Comparison of ENCODE assay signal across 17 mouse cellular contexts in genomic region chr1:172095202-172095601, GRCm38 (mm10). TPM values are rescaled to one million over a fixed set of nuclear protein-coding genes. Genes with fewer than 3 reads are reported as not detected.
A peak's percentile ranks its signal among the peaks of the same experiment; 100 is the strongest.
DNase-seq lines count a peak whose midpoint lies in the region; ATAC-seq lines count a peak whose summit lies in the region.
"Had no signal": no experiment of that assay in that cellular context is flagged by ENCODE, and none has a peak within 500 bp of the region (broad histone marks: within the 10 kb centered on the region; RNA-seq: fewer than 3 reads in every experiment).

No protein-coding gene starts in this region.

- no peak for DNase-seq in heart, postnatal 14 days
- DNase-seq in MN1 (ENCODE audit: low spot score) = peak; percentile 52
- DNase-seq in hindbrain, embryonic 14.5 days (ENCODE audit: low spot score) = no peak
- no peak for DNase-seq in frontal cortex, postnatal 25 days (ENCODE audit: low spot score in 2 of 2)
- DNase-seq in gastrocnemius, postnatal 36 days = no peak
- DNase-seq: adrenal gland, postnatal 25 days; cerebellum, adult 11-12 months; gastrocnemius, postnatal 14 days had no signal

- no peak overlapping the region for H3K9ac ChIP-seq in heart, embryonic 15.5 days
- no peak overlapping the region; the same call in 1 of the 2 replicates for H3K9ac ChIP-seq in hindbrain, embryonic 14.5 days
- no peak overlapping the region for H3K9ac ChIP-seq in midbrain, embryonic 13.5 days (replicated peaks)
- H3K9ac ChIP-seq: forebrain, embryonic 15.5 days had no signal

- H3K4me3 ChIP-seq in heart, embryonic 15.5 days = no peak overlapping the region
- no peak overlapping the region for H3K4me3 ChIP-seq in hindbrain, embryonic 14.5 days (replicated peaks; ENCODE audit: low read length)
- no peak overlapping the region for H3K4me3 ChIP-seq in midbrain, embryonic 13.5 days (replicated peaks)
- H3K4me3 ChIP-seq: forebrain, embryonic 15.5 days; megakaryocyte, embryonic 14.5 days had no signal

- intact Hi-C loops in heart, postnatal 14 days (cut with DNase I) = no loop called here
- intact Hi-C loops in gastrocnemius, postnatal 36 days (cut with DNase I) = no loop called here

- peaks cover 22% of the 10 kb centered on the region for H3K4me1 ChIP-seq in heart, embryonic 15.5 days (replicated peaks)
- H3K4me1 ChIP-seq in hindbrain, embryonic 14.5 days (replicated peaks; ENCODE audit: control insufficient read depth, insufficient read depth, low read length) = no peaks in the 10 kb centered on the region
- peaks cover 11% of the 10 kb centered on the region for H3K4me1 ChIP-seq in midbrain, embryonic 13.5 days (replicated peaks)
- H3K4me1 ChIP-seq: forebrain, embryonic 15.5 days had no signal

- no peaks in the 10 kb centered on the region for H3K27me3 ChIP-seq in heart, embryonic 15.5 days
- H3K27me3 ChIP-seq in hindbrain, embryonic 14.5 days (ENCODE audit: control insufficient read depth, insufficient read depth, low read length) = no peaks in the 10 kb centered on the region
- no peaks in the 10 kb centered on the region for H3K27me3 ChIP-seq in midbrain, embryonic 13.5 days
- H3K27me3 ChIP-seq: CH12.LX; forebrain, embryonic 15.5 days; megakaryocyte, embryonic 14.5 days had no signal

- peak overlapping the region; percentile 66 for H3K27ac ChIP-seq in heart, embryonic 15.5 days
- H3K27ac ChIP-seq in hindbrain, embryonic 14.5 days = 0 out of 2 replicates have a peak overlapping the region, but pooled peaks have one; percentile 1
- H3K27ac ChIP-seq in midbrain, embryonic 13.5 days = peak overlapping the region; percentile 45; the same call in 1 of the 2 replicates
- H3K27ac ChIP-seq: forebrain, embryonic 15.5 days; stomach, postnatal 0 days had no signal

- no peaks in the 10 kb centered on the region for H3K9me3 ChIP-seq in heart, embryonic 15.5 days (replicated peaks)
- no peaks in the 10 kb centered on the region for H3K9me3 ChIP-seq in hindbrain, embryonic 14.5 days (ENCODE audit: control insufficient read depth, low read length)
- H3K9me3 ChIP-seq in midbrain, embryonic 13.5 days = no peaks in the 10 kb centered on the region
- H3K9me3 ChIP-seq: forebrain, embryonic 15.5 days; megakaryocyte, embryonic 14.5 days had no signal

- ATAC-seq in heart, embryonic 15.5 days (replicated peaks; ENCODE audit: insufficient number of reproducible peaks, insufficient read depth, low FRiP score, low read depth) = no peak
- no peak for ATAC-seq in hindbrain, embryonic 14.5 days (ENCODE audit: low FRiP score)
- peak; percentile 83 for ATAC-seq in midbrain, embryonic 13.5 days
- ATAC-seq: forebrain, embryonic 15.5 days; intestine, embryonic 16.5 days had no signal

- WGBS in heart, embryonic 15.5 days = 34% methylated on average over 6 of the region's 6 CpGs
- WGBS in hindbrain, embryonic 14.5 days = 22% methylated on average over 6 of the region's 6 CpGs
- WGBS in midbrain, embryonic 13.5 days = 26% methylated on average over 6 of the region's 6 CpGs

- H3K4me2 ChIP-seq in heart, embryonic 15.5 days = no peak overlapping the region
- no peak overlapping the region for H3K4me2 ChIP-seq in hindbrain, embryonic 14.5 days (replicated peaks)
- no peak overlapping the region for H3K4me2 ChIP-seq in midbrain, embryonic 13.5 days (replicated peaks)
- H3K4me2 ChIP-seq: forebrain, embryonic 15.5 days had no signal

- peaks cover 67% of the 10 kb centered on the region for H3K36me3 ChIP-seq in heart, embryonic 15.5 days
- H3K36me3 ChIP-seq in hindbrain, embryonic 14.5 days (replicated peaks; ENCODE audit: control insufficient read depth, insufficient read depth) = peaks cover 85% of the 10 kb centered on the region
- peaks cover 70% of the 10 kb centered on the region for H3K36me3 ChIP-seq in midbrain, embryonic 13.5 days

RNA-seq across cellular contexts. Expression of gene Ncstn, which starts 12.6 kb away (rescaled TPM):
- 91.8 and 117 TPM in 2 replicates for polyA plus RNA-seq in heart, embryonic 15.5 days (2015; fragmentation: Nextera tagmentation; extraction: Ambion mirVana)
- 10 to 100 TPM; 54.9 to 59.5 TPM for total RNA-seq in heart, postnatal 14 days (2021)
- polyA plus RNA-seq in hindbrain, embryonic 14.5 days (2014; fragmentation: Nextera tagmentation; extraction: Ambion mirVana) = 106 and 111 TPM in 2 replicates
- polyA plus RNA-seq in midbrain, embryonic 13.5 days (2015; fragmentation: Nextera tagmentation; extraction: Ambion mirVana) = 126 and 129 TPM in 2 replicates
- 10 to 100 TPM; 25.1 to 28.8 TPM for total RNA-seq in gastrocnemius, postnatal 36 days (2021)

RNA-seq across cellular contexts. Expression of gene Copa, which starts 12.9 kb away (rescaled TPM):
- 152 and 186 TPM in 2 replicates for polyA plus RNA-seq in heart, embryonic 15.5 days (2015; fragmentation: Nextera tagmentation; extraction: Ambion mirVana)
- total RNA-seq in heart, postnatal 14 days (2021) = 100 to 1,000 TPM; 118 to 124 TPM
- polyA plus RNA-seq in hindbrain, embryonic 14.5 days (2014; fragmentation: Nextera tagmentation; extraction: Ambion mirVana) = 161 and 193 TPM in 2 replicates
- 190 and 202 TPM in 2 replicates for polyA plus RNA-seq in midbrain, embryonic 13.5 days (2015; fragmentation: Nextera tagmentation; extraction: Ambion mirVana)
- 10 to 100 TPM; 67.9 to 80.5 TPM for total RNA-seq in gastrocnemius, postnatal 36 days (2021)

RNA-seq across cellular contexts. Expression of gene Pex19, which starts 31.4 kb away (rescaled TPM):
- polyA plus RNA-seq in heart, embryonic 15.5 days (2015; fragmentation: Nextera tagmentation; extraction: Ambion mirVana) = 123 and 124 TPM in 2 replicates
- total RNA-seq in heart, postnatal 14 days (2021) = 100 to 1,000 TPM; 122 to 124 TPM
- 150 and 153 TPM in 2 replicates for polyA plus RNA-seq in hindbrain, embryonic 14.5 days (2014; fragmentation: Nextera tagmentation; extraction: Ambion mirVana)
- polyA plus RNA-seq in midbrain, embryonic 13.5 days (2015; fragmentation: Nextera tagmentation; extraction: Ambion mirVana) = 171 and 172 TPM in 2 replicates
- total RNA-seq in gastrocnemius, postnatal 36 days (2021) = 10 to 100 TPM; 73.9 to 77.5 TPM

RNA-seq across cellular contexts. Expression of gene Nhlh1, which starts 37.8 kb away (rescaled TPM):
- polyA plus RNA-seq in heart, embryonic 15.5 days (2015; fragmentation: Nextera tagmentation; extraction: Ambion mirVana) = not detected in 2 replicates
- not detected for total RNA-seq in heart, postnatal 14 days (2021)
- polyA plus RNA-seq in hindbrain, embryonic 14.5 days (2014; fragmentation: Nextera tagmentation; extraction: Ambion mirVana) = 2.7 and 3.6 TPM in 2 replicates
- 7.7 and 8.9 TPM in 2 replicates for polyA plus RNA-seq in midbrain, embryonic 13.5 days (2015; fragmentation: Nextera tagmentation; extraction: Ambion mirVana)
- total RNA-seq in gastrocnemius, postnatal 36 days (2021) = not detected
- total RNA-seq: adrenal gland, postnatal 25 days; CH12.LX; gastrocnemius, postnatal 14 days; liver, adult 2 months had no signal
- polyA plus RNA-seq: large intestine, adult 2 months; liver, adult 2 months; stomach, postnatal 0 days had no signal

RNA-seq across cellular contexts. Expression of gene Dcaf8, which starts 52.7 kb away (rescaled TPM):
- 107 and 118 TPM in 2 replicates for polyA plus RNA-seq in heart, embryonic 15.5 days (2015; fragmentation: Nextera tagmentation; extraction: Ambion mirVana)
- 100 to 1,000 TPM; 117 to 122 TPM for total RNA-seq in heart, postnatal 14 days (2021)
- 70.1 and 71.7 TPM in 2 replicates for polyA plus RNA-seq in hindbrain, embryonic 14.5 days (2014; fragmentation: Nextera tagmentation; extraction: Ambion mirVana)
- polyA plus RNA-seq in midbrain, embryonic 13.5 days (2015; fragmentation: Nextera tagmentation; extraction: Ambion mirVana) = 106 and 109 TPM in 2 replicates
- 100 to 1,000 TPM; 165 to 181 TPM for total RNA-seq in gastrocnemius, postnatal 36 days (2021)

Comparison
In these comparisons a context has a peak if more than half of its experiments do, and no peak if none do; other contexts are left out.
1. H3K27ac ChIP-seq: peak in every context shown above with its lines; median percentile 66 in heart, embryonic 15.5 days; 45 in midbrain, embryonic 13.5 days; 1 in hindbrain, embryonic 14.5 days.